Mouse (Mus musculus): ENCODE results near the gene AC124502.3. TPM values are rescaled to one million over a fixed set of nuclear protein-coding genes. Genes with fewer than 3 reads are reported as not detected.
A peak's percentile ranks its signal among the peaks of the same experiment; 100 is the strongest.

The AC124502.3 gene
- polyA plus RNA-seq (2012; ENCODE audit: insufficient read depth, low replicate concordance) = not detected in 2 replicates

GRCm38 (mm10) chr19:5038709-5039156 lies at the start of gene AC124502.3, which contains the start of gene B4gat1:
Gene AC124502.3, plus strand, starts transcription at chr19:5038891.
Gene B4gat1, plus strand, starts transcription at chr19:5038826.
- Histone ChIP-seq H3K27me3 (replicated peaks) (peaks cover 19% of the 10 kb centered on the region), H3K4me3 (replicated peaks) (peak within 1 kb of the TSS; percentile 98), H3K36me3 (replicated peaks; ENCODE audit: low read length) (peaks cover 8% of the 10 kb centered on the region), H3K4me1 (peaks cover 49% of the 10 kb centered on the region), H3K9me3 (no peaks in the 10 kb centered on the region)
- TF ChIP-seq GATA1 (IDR thresholded peaks at IDR 0.05; ENCODE audit: borderline replicate concordance, low read length) (no peak), FLI1 (IDR thresholded peaks at IDR 0.05; ENCODE audit: low read length) (no peak)

GRCm38 (mm10) chr19:4989013-4989412 lies 49.7 kb upstream of the AC124502.3 start:
- Histone ChIP-seq H3K9me3 (no peaks in the 10 kb centered on the region), H3K4me3 (replicated peaks) (no peak overlapping the region), H3K27me3 (replicated peaks) (peaks cover 70% of the 10 kb centered on the region), H3K36me3 (replicated peaks; ENCODE audit: low read length) (no peaks in the 10 kb centered on the region), H3K4me1 (peaks cover 36% of the 10 kb centered on the region)
- TF ChIP-seq FLI1 (IDR thresholded peaks at IDR 0.05; ENCODE audit: low read length) (no peak), GATA1 (IDR thresholded peaks at IDR 0.05; ENCODE audit: borderline replicate concordance, low read length) (no peak)

DNA sequence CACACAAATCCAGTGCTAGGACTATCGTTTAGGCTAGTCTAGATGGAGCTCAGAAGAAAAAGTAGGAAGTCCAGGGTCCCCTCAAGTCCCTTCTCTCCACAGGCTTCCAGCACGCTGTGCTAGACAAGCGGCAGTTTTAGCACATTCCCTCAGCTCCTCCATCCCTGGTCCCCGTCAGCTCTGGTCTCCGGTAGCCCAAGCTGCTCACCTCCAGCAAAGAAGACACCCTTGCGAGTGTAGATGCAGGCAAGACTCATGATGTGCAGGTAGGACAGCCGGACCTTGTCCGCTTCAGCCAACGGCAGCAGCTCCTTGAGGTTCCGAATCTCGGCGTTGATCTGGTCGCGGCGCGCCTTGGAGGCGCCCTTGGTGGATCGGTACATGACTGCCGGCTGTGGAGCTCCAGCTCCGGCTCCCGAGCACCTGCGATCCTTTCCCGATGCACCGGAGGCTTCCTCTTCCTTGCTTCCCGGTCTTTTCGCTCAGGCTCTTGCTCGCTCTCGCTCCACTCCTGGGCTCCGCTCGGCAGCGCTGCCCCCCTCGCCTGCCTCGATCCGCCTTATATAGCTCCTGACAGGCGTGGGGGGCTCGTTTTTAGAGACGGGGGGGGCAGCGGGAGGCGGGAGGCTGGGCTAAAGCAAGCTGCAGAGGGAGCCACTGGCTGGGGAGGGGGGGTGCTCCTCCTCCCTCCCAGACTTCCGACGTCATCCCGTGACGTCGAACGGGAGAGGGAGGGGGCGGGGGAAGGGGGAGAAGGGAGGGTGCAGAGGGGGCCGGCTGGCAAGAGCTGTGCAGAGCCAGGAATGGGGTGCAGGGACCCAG lies 49.0 kb upstream of the AC124502.3 start:
- no peaks in the 10 kb centered on the region for H3K9me3 ChIP-seq
- TF ChIP-seq GATA1 (IDR thresholded peaks at IDR 0.05; ENCODE audit: borderline replicate concordance, low read length) (no peak), FLI1 (IDR thresholded peaks at IDR 0.05; ENCODE audit: low read length) (no peak)
- H3K27me3 ChIP-seq (replicated peaks) = peaks cover 66% of the 10 kb centered on the region
- H3K36me3 ChIP-seq (replicated peaks; ENCODE audit: low read length) = no peaks in the 10 kb centered on the region
- H3K4me1 ChIP-seq = peaks cover 42% of the 10 kb centered on the region
- no peak overlapping the region for H3K4me3 ChIP-seq (replicated peaks)

GRCm38 (mm10) chr19:4990256-4990625 lies 48.5 kb upstream of the AC124502.3 start, which contains the start of gene Npas4:
Gene Npas4, minus strand, starts transcription at chr19:4990316.
- Histone ChIP-seq H3K4me1 (peaks cover 48% of the 10 kb centered on the region), H3K36me3 (replicated peaks; ENCODE audit: low read length) (no peaks in the 10 kb centered on the region), H3K27me3 (replicated peaks) (peaks cover 66% of the 10 kb centered on the region), H3K4me3 (replicated peaks) (peak within 1 kb of the TSS; percentile 70), H3K9me3 (no peaks in the 10 kb centered on the region)
- no peak for TF ChIP-seq GATA1 (IDR thresholded peaks at IDR 0.05; ENCODE audit: borderline replicate concordance, low read length)
- TF ChIP-seq FLI1 (IDR thresholded peaks at IDR 0.05; ENCODE audit: low read length) = no peak

GRCm38 (mm10) chr19:4990716-4991115 lies 48.0 kb upstream of the AC124502.3 start:
- Histone ChIP-seq H3K9me3 (no peaks in the 10 kb centered on the region), H3K4me1 (peaks cover 53% of the 10 kb centered on the region), H3K36me3 (replicated peaks; ENCODE audit: low read length) (no peaks in the 10 kb centered on the region), H3K27me3 (replicated peaks) (peaks cover 67% of the 10 kb centered on the region), H3K4me3 (replicated peaks) (peak overlapping the region; percentile 70)
- TF ChIP-seq FLI1 (IDR thresholded peaks at IDR 0.05; ENCODE audit: low read length) (no peak), GATA1 (IDR thresholded peaks at IDR 0.05; ENCODE audit: borderline replicate concordance, low read length) (no peak)

DNA sequence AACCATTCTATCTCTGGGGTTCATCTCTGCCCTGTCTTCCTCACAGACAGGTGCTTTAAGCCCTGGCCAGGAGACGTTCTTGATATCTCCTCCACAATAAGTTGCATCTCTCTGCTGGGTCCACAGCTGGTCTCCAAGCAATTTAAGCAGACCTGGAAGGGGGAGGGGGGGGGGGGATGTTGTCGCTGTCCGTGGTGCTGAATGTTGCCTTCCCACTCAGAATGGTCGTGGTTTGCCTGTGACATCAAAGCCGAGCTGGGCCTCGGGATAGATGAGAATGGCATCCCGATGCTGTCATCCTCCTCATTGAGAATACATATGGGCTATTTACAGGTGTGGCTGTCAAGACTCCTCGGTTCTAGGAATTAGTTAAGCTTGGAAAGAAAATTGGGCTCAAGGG lies 46.3 kb upstream of the AC124502.3 start:
- H3K36me3 ChIP-seq (replicated peaks; ENCODE audit: low read length) = no peaks in the 10 kb centered on the region
- no peaks in the 10 kb centered on the region for H3K9me3 ChIP-seq
- H3K27me3 ChIP-seq (replicated peaks) = peaks cover 66% of the 10 kb centered on the region
- peaks cover 62% of the 10 kb centered on the region for H3K4me1 ChIP-seq
- TF ChIP-seq GATA1 (IDR thresholded peaks at IDR 0.05; ENCODE audit: borderline replicate concordance, low read length) (no peak), FLI1 (IDR thresholded peaks at IDR 0.05; ENCODE audit: low read length) (no peak)
- H3K4me3 ChIP-seq (replicated peaks) = peak overlapping the region; percentile 88

GRCm38 (mm10) chr19:4992904-4993303 lies 45.8 kb upstream of the AC124502.3 start:
- peaks cover 66% of the 10 kb centered on the region for H3K27me3 ChIP-seq (replicated peaks)
- TF ChIP-seq FLI1 (IDR thresholded peaks at IDR 0.05; ENCODE audit: low read length) = no peak
- no peak for TF ChIP-seq GATA1 (IDR thresholded peaks at IDR 0.05; ENCODE audit: borderline replicate concordance, low read length)
- H3K36me3 ChIP-seq (replicated peaks; ENCODE audit: low read length) = no peaks in the 10 kb centered on the region
- no peaks in the 10 kb centered on the region for H3K9me3 ChIP-seq
- peak overlapping the region; percentile 88 for H3K4me3 ChIP-seq (replicated peaks)
- H3K4me1 ChIP-seq = peaks cover 65% of the 10 kb centered on the region

- Histone ChIP-seq H3K4me3 (replicated peaks) (no peak overlapping the region), H3K4me1 (peaks cover 68% of the 10 kb centered on the region), H3K27me3 (replicated peaks) (peaks cover 77% of the 10 kb centered on the region), H3K9me3 (no peaks in the 10 kb centered on the region), H3K36me3 (replicated peaks; ENCODE audit: low read length) (no peaks in the 10 kb centered on the region)
- TF ChIP-seq GATA1 (IDR thresholded peaks at IDR 0.05; ENCODE audit: borderline replicate concordance, low read length) (no peak), FLI1 (IDR thresholded peaks at IDR 0.05; ENCODE audit: low read length) (no peak)
Observed at GRCm38 (mm10) chr19:4994043-4994442, 44.6 kb upstream of the AC124502.3 start.

DNA sequence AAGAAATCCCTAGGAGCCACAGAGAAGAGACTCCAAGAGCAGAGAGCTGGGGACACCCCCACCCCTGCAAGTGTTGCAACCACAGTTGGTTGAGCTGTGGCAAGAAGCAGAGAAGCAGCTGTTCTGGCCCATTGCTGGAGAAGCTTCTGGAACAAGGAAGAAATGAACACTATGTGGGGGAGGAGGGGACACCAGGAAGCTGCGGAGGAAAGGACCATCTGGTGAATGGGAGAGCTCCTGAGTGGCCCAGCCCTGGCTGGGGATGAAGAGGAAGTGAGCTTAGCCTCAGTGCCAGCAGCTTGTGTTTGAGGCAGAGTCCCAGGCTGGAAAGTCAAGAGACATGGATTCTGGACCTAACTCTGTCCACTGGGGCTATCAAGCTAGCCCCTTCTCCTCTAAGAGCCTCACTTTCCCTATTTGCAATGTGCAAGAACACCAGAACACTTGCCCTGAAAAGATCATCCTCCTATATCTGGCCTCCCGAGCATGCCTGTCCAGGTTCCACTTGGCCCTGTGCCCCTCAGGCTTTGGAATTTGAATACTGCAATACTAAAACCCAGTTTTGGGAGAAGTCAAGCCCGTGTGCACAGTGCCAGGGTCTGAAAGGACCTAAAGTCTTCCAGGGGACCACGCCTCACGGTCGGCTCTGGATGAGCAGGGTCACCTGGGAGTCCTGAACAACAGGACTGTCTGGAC lies 39.1 kb upstream of the AC124502.3 start:
- H3K9me3 ChIP-seq = no peaks in the 10 kb centered on the region
- no peaks in the 10 kb centered on the region for H3K36me3 ChIP-seq (replicated peaks; ENCODE audit: low read length)
- no peak for TF ChIP-seq GATA1 (IDR thresholded peaks at IDR 0.05; ENCODE audit: borderline replicate concordance, low read length)
- TF ChIP-seq FLI1 (IDR thresholded peaks at IDR 0.05; ENCODE audit: low read length) = no peak
- peaks cover 74% of the 10 kb centered on the region for H3K27me3 ChIP-seq (replicated peaks)
- H3K4me3 ChIP-seq (replicated peaks) = peak overlapping the region; percentile 10
- H3K4me1 ChIP-seq = peaks cover 52% of the 10 kb centered on the region
